Mouse (Mus musculus): ENCODE measurements around the gene Olfr203. TPM values are rescaled to one million over a fixed set of nuclear protein-coding genes. Genes with fewer than 3 reads are reported as not detected.

The Olfr203 gene
- polyA plus RNA-seq, 1 experiment from 2014 or later = not detected

Other genes with a start within 250 kb of the Olfr203 start
- gene Olfr190, start 220.9 kb upstream of the Olfr203 start, polyA plus RNA-seq (2016; fragmentation: Nextera tagmentation; extraction: Ambion mirVana) = not detected in 2 replicates
- gene Olfr191, start 209.1 kb upstream of the Olfr203 start, polyA plus RNA-seq (2016; fragmentation: Nextera tagmentation; extraction: Ambion mirVana) = not detected in 2 replicates
- gene Olfr193, start 187.0 kb upstream of the Olfr203 start, polyA plus RNA-seq (2016; fragmentation: Nextera tagmentation; extraction: Ambion mirVana) = not detected in 2 replicates
- gene Olfr194, start 177.8 kb upstream of the Olfr203 start, polyA plus RNA-seq (2016; fragmentation: Nextera tagmentation; extraction: Ambion mirVana) = not detected in 2 replicates
- gene Olfr195, start 151.8 kb upstream of the Olfr203 start, polyA plus RNA-seq (2016; fragmentation: Nextera tagmentation; extraction: Ambion mirVana) = not detected in 2 replicates
- gene Olfr196, start 128.4 kb upstream of the Olfr203 start, polyA plus RNA-seq (2016; fragmentation: Nextera tagmentation; extraction: Ambion mirVana) = not detected in 2 replicates
- gene Olfr198, start 95.3 kb upstream of the Olfr203 start, polyA plus RNA-seq (2016; fragmentation: Nextera tagmentation; extraction: Ambion mirVana) = not detected in 2 replicates
- not detected in 2 replicates for gene Olfr199, start 79.1 kb upstream of the Olfr203 start, polyA plus RNA-seq (2016; fragmentation: Nextera tagmentation; extraction: Ambion mirVana)
- gene Olfr201, start 26.2 kb upstream of the Olfr203 start, polyA plus RNA-seq (2016; fragmentation: Nextera tagmentation; extraction: Ambion mirVana) = not detected in 2 replicates
- gene Olfr202, start 12.1 kb upstream of the Olfr203 start, polyA plus RNA-seq (2016; fragmentation: Nextera tagmentation; extraction: Ambion mirVana) = not detected in 2 replicates
- not detected in 2 replicates for gene Olfr204, start 19.4 kb downstream of the Olfr203 start, polyA plus RNA-seq (2016; fragmentation: Nextera tagmentation; extraction: Ambion mirVana)
- gene Olfr205, start 32.3 kb downstream of the Olfr203 start, polyA plus RNA-seq (2016; fragmentation: Nextera tagmentation; extraction: Ambion mirVana) = not detected in 2 replicates
- not detected in 2 replicates for gene Olfr206, start 50.4 kb downstream of the Olfr203 start, polyA plus RNA-seq (2016; fragmentation: Nextera tagmentation; extraction: Ambion mirVana)
- gene Olfr209, start 65.1 kb downstream of the Olfr203 start, polyA plus RNA-seq (2016; fragmentation: Nextera tagmentation; extraction: Ambion mirVana) = not detected in 2 replicates
- 0.05 and 0.06 TPM in 2 replicates for gene Gabrr3, start 108.5 kb downstream of the Olfr203 start, polyA plus RNA-seq (2016; fragmentation: Nextera tagmentation; extraction: Ambion mirVana)
- gene Riox2, start 172.9 kb downstream of the Olfr203 start, polyA plus RNA-seq (2016; fragmentation: Nextera tagmentation; extraction: Ambion mirVana) = 37.1 and 41.4 TPM in 2 replicates

Measured in embryonic facial prominence, embryonic 10.5 days (tissue).